Mouse (Mus musculus) gastrocnemius, adult 18-20 months (tissue): ENCODE results near the gene Zfp454. TPM values are rescaled to one million over a fixed set of nuclear protein-coding genes. Genes with fewer than 3 reads are reported as not detected.

Experiments used
- DNase-seq: peaks from one replicate; pipeline ENCODE4 v3.0.0; 2021; ENCODE audit warnings: low spot score
- long read RNA-seq, 2 experiments: library from polyadenylated mRNA; stranded (forward); transcript quantifications; one replicate each; pipeline ENCODE4 v2.0.0; 2021
- total RNA-seq, 2 experiments: library from RNA; stranded (reverse); gene quantifications; 2 replicates each; pipeline ENCODE4 v1.2.3; 2021

Zfp454 gene
- total RNA-seq, result 1 to 10 TPM; 2.1 to 2.2 TPM
- long read RNA-seq, experiment 1, partial matches to known transcripts, result 0 of 2 reads
- long read RNA-seq, experiment 1, other reads (novel, unspliced or antisense), result 1 of 2 reads
- long read RNA-seq, experiment 2, partial matches to known transcripts, result 1 of 3 reads
- long read RNA-seq, experiment 2, other reads (novel, unspliced or antisense), result 2 of 3 reads

DNA sequence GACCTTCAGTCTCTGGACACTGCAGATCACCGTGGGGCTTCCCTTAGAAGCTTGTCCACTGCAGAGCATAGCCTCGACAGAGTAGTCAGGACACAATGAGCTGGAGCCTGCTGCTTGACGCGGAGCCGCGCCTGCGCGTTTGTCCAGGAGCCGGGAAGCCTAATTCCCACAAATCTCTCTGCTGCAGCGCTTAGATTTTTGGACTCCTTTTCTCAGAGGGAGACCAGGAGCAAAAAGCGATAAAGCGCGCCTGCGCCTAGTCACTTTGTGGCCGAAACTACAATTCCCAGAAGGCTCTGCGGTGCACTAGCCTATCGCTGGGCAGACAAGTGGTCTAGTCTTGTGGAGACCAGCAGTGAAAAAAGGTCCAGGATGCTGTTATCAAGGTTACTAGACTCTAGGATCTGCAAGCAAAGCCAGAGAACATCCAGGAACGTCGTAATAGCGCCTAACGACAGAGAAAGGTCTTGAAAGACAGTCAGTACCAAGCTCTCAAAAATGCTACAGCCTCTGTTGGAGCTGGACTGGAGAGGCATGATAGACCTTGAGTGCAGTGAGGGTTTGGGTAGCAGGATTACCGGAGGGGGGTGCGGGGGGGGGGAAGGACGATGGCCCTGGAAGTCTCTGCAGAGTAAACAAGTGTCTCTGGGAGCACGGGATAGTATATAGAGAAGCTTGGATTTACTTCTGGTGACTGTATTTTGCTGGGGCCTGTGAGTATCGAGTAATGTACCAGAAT is at the start of gene Zfp454:
Gene Zfp454 (minus strand): TSS at position 262 of the 739 bp plus-strand sequence.
- peak; percentile 88 for DNase-seq

DNA sequence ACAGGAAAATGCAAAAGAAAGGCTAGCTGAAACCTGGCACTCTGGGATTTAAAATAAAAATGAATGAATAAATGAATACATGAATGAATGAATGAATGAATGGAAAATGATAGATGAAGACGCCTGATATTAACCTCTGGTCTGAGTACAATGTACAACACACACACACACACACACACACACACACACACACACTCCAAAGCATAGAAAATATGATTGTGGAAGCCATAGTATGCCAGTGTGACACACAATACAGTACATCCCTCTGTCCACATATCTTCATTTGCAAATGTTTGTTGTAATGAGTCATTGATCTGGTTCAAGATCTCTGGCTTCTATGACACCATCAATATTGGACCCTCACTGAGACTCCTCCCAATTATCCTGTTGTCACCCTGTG is 44.6 kb upstream of the Zfp454 start:
- no peak for DNase-seq

DNA sequence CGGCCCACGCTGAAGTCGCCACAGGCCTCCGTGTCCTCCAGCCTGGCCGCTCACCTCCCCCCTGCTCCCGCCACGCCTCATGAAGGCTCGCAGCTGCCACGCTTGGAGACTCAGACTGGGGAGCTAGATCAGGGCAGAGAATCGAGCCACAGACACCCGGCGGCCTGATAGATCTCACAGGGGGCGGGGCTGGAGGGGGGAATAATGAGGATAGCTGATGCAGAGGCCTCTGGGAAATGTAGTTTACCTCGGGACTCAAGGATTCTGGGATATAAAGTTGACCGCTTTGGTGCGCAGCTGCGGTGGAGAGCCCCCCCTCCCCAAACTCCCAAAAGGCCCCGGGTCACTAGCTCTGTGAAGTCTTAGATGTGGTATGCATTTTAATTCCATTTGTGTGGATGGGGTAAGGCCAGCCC is 44.0 kb upstream of the Zfp454 start, which contains the start of gene Zfp354b:
Gene Zfp354b (minus strand): TSS at position 183 of the 416 bp plus-strand sequence.
- peak; percentile 87 for DNase-seq

DNA sequence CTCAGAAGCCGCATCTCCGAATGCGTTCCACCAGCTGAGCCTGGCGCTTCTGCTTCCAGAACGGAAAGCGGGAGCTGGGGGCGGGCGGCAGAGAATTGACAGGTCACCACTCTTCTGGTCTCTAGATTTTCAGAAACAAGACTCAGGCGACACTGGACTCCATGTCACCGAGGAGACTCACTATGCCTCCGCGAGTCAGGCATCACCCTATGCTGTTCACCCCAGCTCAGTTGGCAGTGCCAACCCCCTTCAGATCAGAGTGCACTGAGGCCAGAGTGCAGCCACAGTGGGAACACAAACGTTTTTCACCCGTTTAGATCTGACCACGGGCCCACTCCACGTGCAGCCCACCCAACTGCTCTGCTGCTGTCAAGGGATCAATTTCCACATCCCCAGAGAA is 43.6 kb upstream of the Zfp454 start:
- no peak for DNase-seq

DNA sequence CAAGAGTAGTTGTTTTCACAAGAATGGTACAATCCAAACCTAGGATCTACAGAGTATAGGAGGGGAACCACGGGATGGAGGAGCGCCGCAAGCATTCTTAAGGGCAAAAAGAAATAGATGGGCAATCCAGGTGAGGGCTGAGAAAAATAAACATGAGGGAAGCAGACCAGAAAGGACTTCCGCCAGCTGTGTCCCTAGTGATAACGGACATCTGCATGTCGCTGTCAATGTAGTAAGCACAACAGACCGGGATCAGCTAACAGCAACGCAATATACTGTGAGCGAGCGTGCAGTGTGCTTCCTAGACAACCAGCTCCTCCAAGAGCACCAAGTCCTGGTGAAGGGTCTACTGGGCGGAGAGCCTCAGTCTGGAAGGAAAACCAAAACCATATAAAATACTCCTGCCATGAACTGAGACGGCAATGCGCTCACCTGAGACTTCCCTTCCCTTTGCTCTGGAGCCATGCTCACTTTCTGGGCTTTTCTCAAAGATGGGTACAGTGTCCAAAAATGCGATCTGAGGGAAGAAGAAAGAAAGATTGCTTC is 43.1 kb upstream of the Zfp454 start:
- no peak for DNase-seq

DNA sequence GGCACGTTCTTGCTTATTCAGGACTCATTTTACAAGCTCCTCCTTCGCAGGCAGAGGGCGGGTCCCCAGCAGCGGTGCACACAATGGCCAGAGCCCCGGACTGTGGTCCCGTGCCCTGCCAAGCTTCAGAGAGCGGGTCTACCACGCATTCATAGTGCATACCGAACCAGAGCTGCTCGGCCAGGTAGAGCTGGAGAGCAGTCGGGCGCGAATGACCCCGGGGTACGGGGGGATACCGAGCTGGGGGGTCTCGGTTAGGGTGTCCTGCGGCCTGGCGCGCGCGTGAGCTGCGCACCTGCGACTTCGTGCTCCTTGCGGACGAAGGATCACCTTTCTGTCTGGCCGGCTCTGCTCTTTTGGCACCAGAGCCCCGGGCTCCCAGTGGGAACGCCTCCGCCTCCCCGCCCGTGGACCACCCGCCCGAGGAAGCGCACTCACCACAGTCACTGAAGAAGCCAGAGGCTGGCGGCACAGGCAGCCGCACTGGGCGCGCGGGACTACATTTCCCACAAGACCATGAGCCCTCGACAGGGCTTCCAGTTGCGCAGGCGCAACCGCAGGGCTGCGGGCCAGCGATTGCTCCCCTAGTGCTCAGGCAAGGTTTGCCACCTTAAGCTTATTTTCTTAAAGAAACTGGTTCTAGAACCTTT is 28.3 kb upstream of the Zfp454 start, which contains the start of gene Zfp2:
Gene Zfp2 (minus strand): TSS at position 495 of the 650 bp plus-strand sequence.
- DNase-seq, result peak; percentile 91

DNA sequence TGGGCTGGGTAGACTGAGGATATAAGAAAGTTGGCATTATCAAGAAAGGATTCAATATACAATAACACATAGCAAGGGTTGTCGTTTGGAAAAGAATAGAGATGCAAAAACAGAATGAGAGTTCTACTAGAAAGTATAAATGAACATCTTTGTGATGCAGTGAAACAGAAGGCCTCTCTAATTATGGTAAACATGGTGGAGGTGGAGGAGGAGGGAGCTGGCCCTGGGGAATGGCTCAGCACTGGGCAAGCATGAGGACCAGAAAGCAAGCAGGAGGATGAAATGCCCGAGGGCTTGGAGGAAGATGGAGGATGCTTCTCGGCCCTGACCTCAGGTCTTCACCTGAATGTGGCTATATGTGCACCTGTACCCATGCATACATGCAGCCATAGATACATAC is 27.0 kb upstream of the Zfp454 start:
- DNase-seq, result no peak

DNA sequence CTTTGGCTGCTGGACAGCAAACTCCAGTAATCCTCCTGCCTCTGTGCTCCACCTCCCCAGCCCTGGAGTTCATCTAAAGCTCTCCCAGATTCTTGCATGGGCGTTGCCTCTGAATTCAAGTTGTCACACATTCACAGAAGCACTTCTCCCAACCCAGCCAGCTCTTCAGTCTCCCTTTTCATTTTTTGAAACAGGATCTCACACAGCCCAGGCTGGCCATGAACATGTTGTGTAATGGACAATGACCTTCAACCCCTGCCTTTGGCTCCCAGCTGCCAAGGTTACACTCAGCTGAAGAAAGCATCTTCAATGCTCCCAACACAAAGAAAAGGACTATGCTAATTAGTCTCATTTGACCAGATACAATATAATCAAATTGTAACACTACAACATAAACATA is 25.9 kb upstream of the Zfp454 start:
- no peak for DNase-seq

DNA sequence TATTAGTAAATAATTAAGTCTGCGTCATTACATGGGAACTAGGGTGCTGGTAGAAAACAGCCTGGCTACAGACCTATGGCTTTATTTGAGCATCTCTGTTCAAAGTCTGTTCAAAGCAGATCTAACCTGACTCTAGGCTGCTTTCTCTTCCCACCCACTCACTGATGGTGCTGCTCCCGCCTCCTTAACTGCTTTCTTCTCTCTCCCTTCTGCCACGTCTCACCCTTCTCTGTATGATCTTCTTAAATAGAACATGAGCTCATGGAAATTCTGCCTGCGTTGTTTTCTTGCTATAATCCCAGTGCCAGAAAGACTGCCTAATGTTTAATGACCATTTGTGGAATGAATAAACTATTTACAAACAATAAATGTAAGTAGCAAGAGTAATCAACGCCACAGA is 20.7 kb upstream of the Zfp454 start:
- no peak for DNase-seq

DNA sequence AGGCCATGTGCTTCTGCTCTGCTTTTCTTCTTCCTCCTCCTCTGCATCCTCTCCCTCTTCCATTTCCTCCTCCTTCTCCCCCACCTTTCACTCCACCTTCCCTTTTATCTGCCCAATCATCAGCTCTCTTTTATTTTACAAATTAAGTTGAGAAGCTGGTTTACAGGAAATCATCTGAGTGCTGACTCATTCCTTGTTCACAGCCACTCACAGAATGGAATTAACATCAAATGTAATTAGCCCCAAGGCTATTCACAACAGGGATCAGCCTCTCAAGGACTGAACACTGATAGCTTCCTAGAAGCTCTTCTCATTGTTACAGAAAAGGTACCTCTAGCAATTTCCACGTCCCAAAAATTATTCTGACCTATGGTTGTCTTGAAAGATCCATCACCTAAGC is 9.9 kb upstream of the Zfp454 start:
- no peak for DNase-seq

DNA sequence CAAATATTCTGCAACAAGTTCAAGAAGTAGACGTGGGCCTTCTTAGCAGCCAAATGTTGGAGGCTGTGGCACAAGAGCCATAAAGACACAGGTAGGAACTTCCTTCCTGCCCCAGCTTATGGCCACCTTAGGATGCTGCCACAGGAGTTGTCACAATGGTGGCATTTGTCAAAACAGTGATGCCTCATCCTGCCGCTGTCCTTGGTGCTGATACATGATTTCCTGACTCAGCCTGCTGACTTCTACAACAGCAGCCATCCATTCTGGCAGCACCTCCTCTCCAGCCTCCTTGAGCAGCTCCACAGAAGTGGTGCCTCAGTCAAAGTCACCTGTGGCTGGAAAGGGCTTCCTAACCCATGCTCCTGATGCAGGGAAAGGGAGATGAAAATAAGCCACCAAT is 5.0 kb upstream of the Zfp454 start:
- DNase-seq, result no peak

DNA sequence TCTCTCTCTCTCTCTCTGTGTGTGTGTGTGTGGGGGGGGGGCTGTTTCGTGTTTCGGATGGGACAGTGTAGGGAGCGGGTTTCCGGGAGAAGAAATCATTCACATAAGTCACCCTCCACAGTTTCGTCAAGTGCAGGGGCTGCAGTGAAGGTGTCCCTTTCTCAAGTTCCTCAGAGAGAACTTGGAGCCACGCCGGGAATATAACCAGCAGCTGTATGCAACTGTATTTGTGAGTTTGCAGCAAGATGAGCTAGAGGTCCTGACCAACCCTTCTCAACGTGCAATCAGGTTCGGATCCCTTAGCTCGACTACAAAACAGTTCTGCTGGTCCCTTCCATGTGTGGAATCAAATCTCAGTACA is 538 bp downstream of the Zfp454 start:
- peak; percentile 4 for DNase-seq

DNA sequence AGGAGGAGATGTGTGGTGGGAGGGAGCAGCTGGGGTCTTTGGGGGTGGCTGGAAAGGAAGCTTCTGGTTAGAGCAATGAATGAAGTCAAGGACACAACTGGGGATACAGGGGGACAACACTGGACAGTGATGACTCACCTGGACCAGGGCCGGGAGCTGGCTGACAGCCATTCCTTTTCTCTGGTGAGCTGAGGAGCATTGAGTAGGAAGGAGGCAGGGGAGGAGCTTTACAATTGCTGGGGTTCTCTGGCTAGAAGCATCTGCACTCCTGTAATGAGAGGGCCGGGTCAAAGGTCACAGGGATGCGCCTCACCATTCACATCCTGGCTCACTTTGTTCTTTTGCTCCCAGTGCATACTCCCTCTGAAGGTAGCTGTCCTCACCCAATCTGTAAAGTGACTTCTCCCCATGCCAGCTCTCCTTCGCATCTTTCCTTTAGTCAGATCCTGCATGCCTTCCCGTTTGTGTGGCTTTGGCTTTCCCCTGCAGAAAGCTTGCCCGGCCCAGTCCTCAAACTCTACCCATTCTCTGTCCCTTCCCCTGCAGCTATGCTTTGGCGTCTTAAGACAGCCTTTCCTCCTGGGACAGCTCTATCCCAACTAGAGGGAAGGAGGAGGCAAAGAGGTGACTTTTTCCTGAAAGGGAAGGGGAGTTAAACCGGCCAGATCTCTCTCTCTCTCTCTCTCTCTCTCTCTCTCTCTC is 1.1 kb downstream of the Zfp454 start:
- peak; percentile 3 for DNase-seq

DNA sequence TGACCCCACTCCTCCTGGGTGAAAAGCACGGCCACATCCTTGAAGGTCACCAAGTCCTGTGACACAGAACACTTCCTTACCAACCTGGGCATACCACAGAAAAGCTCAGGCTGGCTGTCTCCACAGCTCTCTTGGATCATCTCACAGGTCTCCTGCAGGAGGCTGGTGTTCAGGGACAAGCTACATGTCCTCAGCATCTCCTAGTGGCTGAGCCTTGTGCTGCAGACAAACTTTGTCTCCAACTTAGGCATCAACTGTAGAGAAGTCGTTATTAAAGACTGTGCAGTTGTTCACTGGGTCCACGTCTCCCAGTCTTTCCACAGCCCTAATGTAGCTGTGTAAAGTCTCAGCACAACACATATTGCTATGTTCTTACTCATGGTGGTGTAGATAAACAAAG is 3.7 kb downstream of the Zfp454 start:
- DNase-seq, result no peak

DNA sequence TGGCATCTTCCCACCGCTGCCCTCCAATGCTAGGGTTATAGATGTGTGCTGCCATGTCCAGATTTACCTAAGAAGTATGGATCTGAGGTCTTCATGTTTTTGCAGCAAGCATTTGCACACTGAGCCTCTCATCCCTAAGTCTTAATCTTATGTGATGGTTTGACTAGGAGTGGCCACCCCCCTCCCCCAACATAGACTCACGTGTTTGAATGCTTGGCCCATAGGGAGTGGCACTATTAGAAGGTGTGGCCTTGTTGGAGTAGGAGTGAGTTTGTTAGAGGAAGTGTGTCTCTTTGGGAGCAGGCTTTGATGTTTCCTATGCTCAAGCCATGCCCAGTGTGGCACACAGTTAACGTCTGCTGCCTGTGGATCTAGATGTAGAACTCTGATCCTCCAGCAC is 8.8 kb downstream of the Zfp454 start:
- no peak for DNase-seq

DNA sequence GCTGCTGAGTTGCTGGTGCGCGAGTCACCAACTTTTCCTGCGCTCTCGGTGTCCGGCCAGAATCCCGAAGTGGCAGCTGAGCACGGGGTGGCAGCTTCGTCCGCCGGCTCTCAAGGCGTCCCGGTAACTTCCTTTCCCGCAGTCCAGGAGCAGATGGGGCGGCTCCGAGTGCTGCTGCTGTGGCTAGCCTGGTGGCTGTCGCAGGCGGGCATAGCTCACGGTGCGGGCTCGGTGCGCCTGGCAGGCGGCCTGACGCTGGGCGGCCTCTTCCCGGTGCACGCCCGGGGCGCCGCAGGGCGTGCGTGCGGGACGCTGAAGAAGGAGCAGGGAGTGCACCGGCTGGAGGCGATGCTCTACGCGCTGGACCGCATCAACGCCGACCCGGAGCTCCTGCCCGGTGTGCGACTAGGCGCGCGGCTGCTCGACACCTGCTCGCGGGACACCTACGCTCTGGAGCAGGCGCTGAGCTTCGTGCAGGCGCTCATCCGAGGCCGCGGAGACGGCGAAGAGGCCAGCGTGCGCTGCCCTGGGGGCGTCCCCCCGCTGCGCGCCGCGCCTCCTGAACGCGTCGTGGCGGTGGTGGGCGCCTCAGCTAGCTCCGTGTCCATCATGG is 36.4 kb downstream of the Zfp454 start:
- no peak for DNase-seq

DNA sequence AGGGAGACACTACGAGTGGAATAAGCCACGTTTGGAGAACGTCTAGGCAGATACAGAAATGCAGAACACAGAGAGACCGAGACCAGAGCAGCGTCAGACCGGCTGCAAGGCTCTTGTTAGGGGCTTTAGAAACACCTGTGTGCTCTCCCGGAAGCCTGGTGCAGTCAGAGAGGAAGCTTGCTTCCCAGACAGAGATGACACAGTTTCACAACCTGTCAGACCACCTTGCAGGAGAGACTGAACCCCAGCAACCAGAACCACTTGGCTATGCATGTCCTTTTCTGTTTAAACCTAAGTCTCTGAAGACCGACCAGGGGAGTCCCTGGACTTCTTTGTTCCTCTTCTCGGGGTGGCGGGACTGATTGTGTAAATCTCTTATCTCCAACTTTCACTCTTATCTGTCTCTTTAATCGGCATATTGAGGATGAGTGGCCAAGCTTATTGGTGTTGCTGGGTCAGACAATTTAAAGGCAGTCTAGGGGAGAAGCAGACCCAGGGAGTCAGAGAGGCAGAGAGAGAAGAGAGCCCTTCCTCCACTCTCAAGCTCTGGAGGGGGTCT is 37.2 kb downstream of the Zfp454 start, which contains the start of gene Grm6:
Gene Grm6 (plus strand): TSS at position 509 of the 559 bp plus-strand sequence.
- no peak for DNase-seq

DNA sequence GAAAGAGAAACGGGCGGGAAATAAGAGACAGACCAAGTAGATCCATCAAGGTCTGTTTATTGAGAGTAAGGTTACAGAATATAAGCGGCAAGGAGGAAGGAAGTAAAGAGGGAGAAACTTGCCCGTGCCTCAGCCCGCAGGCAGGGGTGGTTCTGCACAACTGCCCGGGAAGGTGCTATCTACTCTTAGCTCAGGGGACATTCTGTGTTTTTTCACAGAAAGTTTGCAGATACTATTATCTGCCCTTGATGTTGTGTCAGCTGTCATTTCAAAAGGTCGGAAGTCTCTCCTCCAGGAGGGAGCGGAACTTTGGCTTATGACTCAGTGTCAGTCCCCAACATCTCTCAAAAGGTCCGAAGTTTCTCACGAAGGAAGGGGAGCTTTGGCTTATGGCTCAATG is 38.1 kb downstream of the Zfp454 start:
- DNase-seq, result no peak

DNA sequence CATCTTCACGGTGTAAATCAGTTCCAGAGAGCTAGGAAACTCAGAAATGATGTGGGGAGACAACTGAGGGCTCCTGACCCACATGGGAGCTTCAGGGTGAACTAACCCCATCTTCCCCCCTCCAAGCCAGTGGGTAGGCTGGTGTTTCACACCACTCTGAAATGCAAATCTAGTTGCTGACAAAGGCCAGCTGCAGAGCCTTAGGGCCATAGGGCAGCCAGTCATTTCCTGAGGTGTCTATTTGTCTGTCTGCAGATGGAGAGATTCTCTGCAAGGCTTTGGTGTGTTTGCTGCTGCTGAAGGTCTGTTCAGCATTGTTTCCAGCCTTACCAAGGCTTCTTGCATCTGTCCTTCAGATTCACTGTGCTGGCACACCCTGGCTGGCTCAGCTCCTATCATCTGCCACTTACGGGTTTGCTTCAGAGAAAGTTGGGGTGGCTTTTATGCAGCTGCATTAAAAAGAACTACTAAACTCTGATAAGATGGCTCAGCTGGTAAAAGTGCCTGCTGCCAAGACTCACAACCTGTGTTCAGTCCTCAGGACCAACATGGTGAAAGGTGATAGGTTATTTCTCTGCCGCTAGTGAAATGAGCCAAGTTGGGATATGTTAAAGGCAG is 38.8 kb downstream of the Zfp454 start:
- DNase-seq, result no peak

DNA sequence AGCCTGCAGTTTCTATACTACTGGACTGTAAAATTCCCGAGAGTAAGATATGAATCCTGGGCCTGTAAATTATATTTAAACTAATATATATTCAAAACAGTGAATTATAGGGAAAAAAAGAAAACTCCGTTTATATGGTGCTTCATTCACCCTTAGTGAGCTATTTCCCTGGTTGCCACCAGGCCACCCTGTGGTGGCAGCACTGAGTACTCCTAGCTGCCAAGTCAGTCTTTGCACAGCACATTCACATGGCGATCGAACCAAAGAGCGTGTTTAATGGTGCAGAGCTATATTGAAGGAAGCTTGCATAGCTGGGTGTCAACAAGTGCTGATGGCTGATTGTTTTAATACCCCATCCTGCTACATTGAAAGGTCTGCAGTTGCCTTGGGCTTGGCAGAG is 40.4 kb downstream of the Zfp454 start:
- DNase-seq, result no peak

DNA sequence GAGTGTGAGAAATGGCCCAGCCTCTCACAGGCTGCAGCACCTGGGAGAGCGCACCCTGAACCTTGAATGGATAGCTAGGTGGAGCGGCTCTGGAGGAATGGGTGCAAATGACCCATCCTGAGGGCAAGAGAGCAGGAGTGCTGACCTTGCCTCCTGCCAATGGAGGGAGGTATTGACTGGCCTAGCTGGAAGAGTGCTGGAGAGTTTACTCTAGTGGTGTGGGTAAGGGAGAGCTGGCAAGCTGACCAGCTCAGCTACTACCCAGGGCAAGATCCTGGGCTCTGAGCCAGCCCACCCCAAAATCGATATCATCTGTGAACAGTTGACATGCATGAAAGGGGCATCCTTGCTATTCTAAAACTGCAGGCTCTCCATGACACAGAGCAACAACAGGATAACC is 41.5 kb downstream of the Zfp454 start:
- no peak for DNase-seq
